Mouse (Mus musculus): ENCODE results near the gene Med28. TPM values are rescaled to one million over a fixed set of nuclear protein-coding genes. Genes with fewer than 3 reads are reported as not detected.

Med28 gene
- total and polyA plus RNA-seq, 3 experiments, result 177 to 195 TPM; not detected in 1

GRCm38 (mm10) chr5:45565829-45566228 lies 45.8 kb downstream of the Med28 start:
- no peak for DNase-seq (ENCODE audit: low read depth, low spot score)
- TF ChIP-seq USF1 (IDR thresholded peaks at IDR 0.05; ENCODE audit: low read depth, low read length), result no peak
- TF ChIP-seq NELFE (IDR thresholded peaks at IDR 0.05; ENCODE audit: low read depth, low read length), result no peak
- TF ChIP-seq RCOR1 (IDR thresholded peaks at IDR 0.05; ENCODE audit: low read depth, low read length), result no peak
- no peak for TF ChIP-seq MYB (IDR thresholded peaks at IDR 0.05; ENCODE audit: low read depth, low read length)
- TF ChIP-seq GABPA (IDR thresholded peaks at IDR 0.05; ENCODE audit: low read depth, low read length), result no peak
- TF ChIP-seq MAX (IDR thresholded peaks at IDR 0.05; ENCODE audit: low read length), result no peak
- TF ChIP-seq ZNF384 (IDR thresholded peaks at IDR 0.05; ENCODE audit: low read depth, low read length), result no peak
- TF ChIP-seq POLR2AphosphoS5 (IDR thresholded peaks at IDR 0.05; ENCODE audit: borderline replicate concordance, low read depth, low read length), result no peak
- no peak for TF ChIP-seq MEF2A (IDR thresholded peaks at IDR 0.05; ENCODE audit: extremely low read depth, insufficient replicate concordance, low read depth, low read length, poor library complexity, severe bottlenecking)
- TF ChIP-seq ZKSCAN1 (IDR thresholded peaks at IDR 0.05; ENCODE audit: low read depth, low read length), result no peak
- TF ChIP-seq TCF12 (IDR thresholded peaks at IDR 0.05; ENCODE audit: low read depth, low read length), result no peak
- Histone ChIP-seq H3K4me1 (ENCODE audit: control insufficient read depth in 1 of 2, insufficient read depth in 2 of 2, low read length in 2 of 2) (no peaks in the 10 kb centered on the region), H3K27me3 (ENCODE audit: control insufficient read depth in 1 of 2, insufficient read depth in 2 of 2, low read length in 2 of 2) (peaks cover 2 to 5% of the 10 kb centered on the region in 2 experiments), H3K4me3 (ENCODE audit: control insufficient read depth in 1 of 2, insufficient read depth in 1 of 2, low read depth in 2 of 2, low read length in 2 of 2) (no peak overlapping the region), H3K9me3 (replicated peaks; ENCODE audit: insufficient read depth, low read length) (no peaks in the 10 kb centered on the region), H3K27ac (ENCODE audit: control insufficient read depth, low read depth, low read length) (no peak overlapping the region), H3K79me2 (ENCODE audit: control insufficient read depth, insufficient read depth, low read length, poor library complexity) (no peaks in the 10 kb centered on the region), H3K9ac (ENCODE audit: control insufficient read depth, low read depth, low read length, poor library complexity, severe bottlenecking) (no peak overlapping the region), H3K36me3 (ENCODE audit: control insufficient read depth in 1 of 2, insufficient read depth in 2 of 2, low read length in 2 of 2) (no peaks in the 10 kb centered on the region)

- DNase-seq (ENCODE audit: low read depth, low spot score), result no peak
- H3K9ac ChIP-seq (ENCODE audit: control insufficient read depth, low read depth, low read length, poor library complexity, severe bottlenecking), result no peak overlapping the region
- no peak overlapping the region for H3K4me3 ChIP-seq (ENCODE audit: control insufficient read depth in 1 of 2, insufficient read depth in 1 of 2, low read depth in 2 of 2, low read length in 2 of 2)
- no peak overlapping the region for H3K27ac ChIP-seq (ENCODE audit: control insufficient read depth, low read depth, low read length)
- TF ChIP-seq UBTF (IDR thresholded peaks at IDR 0.05; ENCODE audit: borderline replicate concordance, insufficient read depth, low read depth, low read length) (no peak), POLR2AphosphoS2 (IDR thresholded peaks at IDR 0.05; ENCODE audit: low read length) (no peak), NRF1 (IDR thresholded peaks at IDR 0.05; ENCODE audit: insufficient read depth, low read depth, low read length, poor library complexity, severe bottlenecking) (no peak), TBP (IDR thresholded peaks at IDR 0.05; ENCODE audit: low read depth, low read length) (no peak), E2F4 (IDR thresholded peaks at IDR 0.05; ENCODE audit: borderline replicate concordance, low read depth, low read length) (no peak), ELF1 (IDR thresholded peaks at IDR 0.05; ENCODE audit: low read depth, low read length) (no peak), HCFC1 (IDR thresholded peaks at IDR 0.05; ENCODE audit: low read depth, low read length) (no peak), CHD1 (IDR thresholded peaks at IDR 0.05; ENCODE audit: low read depth, low read length) (no peak), GABPA (IDR thresholded peaks at IDR 0.05; ENCODE audit: low read depth, low read length) (no peak), NELFE (IDR thresholded peaks at IDR 0.05; ENCODE audit: low read depth, low read length) (no peak), MAX (IDR thresholded peaks at IDR 0.05; ENCODE audit: low read length) (no peak), POLR2A (IDR thresholded peaks at IDR 0.05; ENCODE audit: control insufficient read depth in 1 of 2, insufficient read depth in 1 of 2, low read depth in 1 of 2, low read length in 2 of 2, poor library complexity in 1 of 2) (no peak), SMC3 (IDR thresholded peaks at IDR 0.05; ENCODE audit: low read depth, low read length) (no peak), MYC (IDR thresholded peaks at IDR 0.05; ENCODE audit: low read depth, low read length) (no peak), CTCF (IDR thresholded peaks at IDR 0.05 in 2 of 3, conservative IDR thresholded peaks at IDR 0.05 in 1 of 3; ENCODE audit: control insufficient read depth in 1 of 3, insufficient read depth in 1 of 3, low read depth in 2 of 3, low read length in 3 of 3, poor library complexity in 1 of 3, severe bottlenecking in 1 of 3) (no peak), EP300 (IDR thresholded peaks at IDR 0.05; ENCODE audit: low read depth in 1 of 2, low read length in 2 of 2) (no peak), RAD21 (IDR thresholded peaks at IDR 0.05; ENCODE audit: low read depth, low read length) (no peak), CHD2 (IDR thresholded peaks at IDR 0.05; ENCODE audit: low read length) (no peak)
- H3K79me2 ChIP-seq (ENCODE audit: control insufficient read depth, insufficient read depth, low read length, poor library complexity), result no peaks in the 10 kb centered on the region
- no peaks in the 10 kb centered on the region; a peak in 1 of 4 replicates for H3K27me3 ChIP-seq (ENCODE audit: control insufficient read depth in 1 of 2, insufficient read depth in 2 of 2, low read length in 2 of 2)
- no peaks in the 10 kb centered on the region for H3K36me3 ChIP-seq (ENCODE audit: control insufficient read depth in 1 of 2, insufficient read depth in 2 of 2, low read length in 2 of 2)
- no peaks in the 10 kb centered on the region for H3K9me3 ChIP-seq (replicated peaks; ENCODE audit: insufficient read depth, low read length)
- no peaks in the 10 kb centered on the region for H3K4me1 ChIP-seq (ENCODE audit: control insufficient read depth in 1 of 2, insufficient read depth in 2 of 2, low read length in 2 of 2)
These were observed 52.8 kb downstream of the Med28 start for GRCm38 (mm10) chr5:45572816-45573215.
